ENCODE assay signal across 24 mouse cellular contexts in genomic region chr4:136004107-136004675, GRCm38 (mm10). TPM values are rescaled to one million over a fixed set of nuclear protein-coding genes. Genes with fewer than 3 reads are reported as not detected.
A peak's percentile ranks its signal among the peaks of the same experiment; 100 is the strongest.
DNase-seq lines count a peak whose midpoint lies in the region; ATAC-seq lines count a peak whose summit lies in the region.
"Had no signal": no experiment of that assay in that cellular context is flagged by ENCODE, and none has a peak within 500 bp of the region (broad histone marks: within the 10 kb centered on the region; RNA-seq: fewer than 3 reads in every experiment).

No protein-coding gene starts in this region.

- H3K4me3 ChIP-seq in midbrain, embryonic 11.5 days (ENCODE audit: low read depth, low read length): no peak overlapping the region
- no peak overlapping the region for H3K4me3 ChIP-seq in midbrain, embryonic 10.5 days
- H3K4me3 ChIP-seq in forebrain, embryonic 10.5 days: no peak overlapping the region
- H3K4me3 ChIP-seq: forebrain, embryonic 12.5 days; forebrain, embryonic 15.5 days; heart, adult 2 months had no signal

- DNase-seq in adrenal gland, adult (ENCODE audit: inconsistent age in 2 of 2, low spot score in 1 of 2): peak; percentile 59 to 77
- no peak for DNase-seq in adrenal gland, postnatal 4 days (ENCODE audit: low spot score in 2 of 2)
- DNase-seq in adrenal gland, postnatal 14 days: peak; percentile 52
- DNase-seq in adrenal gland, postnatal 25 days: no peak
- peak; percentile 26 for DNase-seq in midbrain, embryonic 11.5 days (ENCODE audit: low spot score, missing footprints)
- DNase-seq in midbrain, embryonic 10.5 days (ENCODE audit: low spot score): no peak
- DNase-seq in forebrain, embryonic 10.5 days (ENCODE audit: extremely low spot score, low spot score): no peak
- DNase-seq: cerebellum, adult 18-20 months; cerebellum, adult 9-10 months; cerebellum, postnatal 14 days; gastrocnemius, postnatal 25 days; heart, adult 2 months; heart, postnatal 10 days; heart, postnatal 4 days; kidney, adult 18-20 months had no signal

- no peaks in the 10 kb centered on the region for H3K27me3 ChIP-seq in midbrain, embryonic 11.5 days (ENCODE audit: control insufficient read depth, insufficient read depth, low read length)
- H3K27me3 ChIP-seq in midbrain, embryonic 10.5 days (ENCODE audit: low read depth, poor library complexity, severe bottlenecking): no peaks in the 10 kb centered on the region
- H3K27me3 ChIP-seq in forebrain, embryonic 10.5 days (ENCODE audit: poor library complexity, severe bottlenecking): no peaks in the 10 kb centered on the region
- H3K27me3 ChIP-seq: forebrain, embryonic 12.5 days; forebrain, embryonic 15.5 days; Patski had no signal

- no peak overlapping the region for H3K9ac ChIP-seq in midbrain, embryonic 11.5 days (ENCODE audit: low read length)
- H3K9ac ChIP-seq: forebrain, embryonic 12.5 days; forebrain, embryonic 15.5 days; hindbrain, embryonic 14.5 days had no signal

- H3K27ac ChIP-seq in midbrain, embryonic 11.5 days (ENCODE audit: low read depth, low read length): no peak overlapping the region
- no peak overlapping the region for H3K27ac ChIP-seq in midbrain, embryonic 10.5 days (replicated peaks)
- H3K27ac ChIP-seq in forebrain, embryonic 10.5 days: no peak overlapping the region
- H3K27ac ChIP-seq: forebrain, embryonic 12.5 days; forebrain, embryonic 15.5 days; heart, adult 2 months; hindbrain, embryonic 14.5 days; hindbrain, postnatal 0 days had no signal

- WGBS in midbrain, embryonic 11.5 days: 92% methylated on average over 5 of the region's 5 CpGs
- 94% methylated on average over 5 of the region's 5 CpGs for WGBS in midbrain, embryonic 10.5 days
- WGBS in forebrain, embryonic 10.5 days: 88% methylated on average over 5 of the region's 5 CpGs

- H3K36me3 ChIP-seq in midbrain, embryonic 11.5 days (ENCODE audit: control insufficient read depth, insufficient read depth, low read length): peaks cover 36% of the 10 kb centered on the region
- peaks cover 82% of the 10 kb centered on the region for H3K36me3 ChIP-seq in midbrain, embryonic 10.5 days
- peaks cover 82% of the 10 kb centered on the region for H3K36me3 ChIP-seq in forebrain, embryonic 10.5 days (replicated peaks)

- no peak overlapping the region for H3K4me2 ChIP-seq in midbrain, embryonic 11.5 days
- H3K4me2 ChIP-seq: forebrain, embryonic 12.5 days; forebrain, embryonic 15.5 days; heart, embryonic 11.5 days; hindbrain, embryonic 14.5 days had no signal

- no peaks in the 10 kb centered on the region for H3K4me1 ChIP-seq in midbrain, embryonic 11.5 days (ENCODE audit: control insufficient read depth, insufficient read depth, low read length)
- no peaks in the 10 kb centered on the region for H3K4me1 ChIP-seq in midbrain, embryonic 10.5 days
- no peaks in the 10 kb centered on the region for H3K4me1 ChIP-seq in forebrain, embryonic 10.5 days
- H3K4me1 ChIP-seq: forebrain, embryonic 12.5 days; forebrain, embryonic 15.5 days had no signal

- H3K9me3 ChIP-seq in midbrain, embryonic 11.5 days (ENCODE audit: control insufficient read depth, low read length): no peaks in the 10 kb centered on the region
- no peaks in the 10 kb centered on the region for H3K9me3 ChIP-seq in midbrain, embryonic 10.5 days (replicated peaks)
- no peaks in the 10 kb centered on the region for H3K9me3 ChIP-seq in forebrain, embryonic 10.5 days
- H3K9me3 ChIP-seq: forebrain, embryonic 12.5 days; forebrain, embryonic 15.5 days had no signal

- ATAC-seq in midbrain, embryonic 11.5 days (ENCODE audit: low FRiP score): no peak
- peak; percentile 74; the same call in 1 of the 2 replicates for ATAC-seq in megakaryocyte-erythroid progenitor cell, adult 5-6 weeks (replicated peaks; ENCODE audit: low FRiP score, low TSS enrichment, poor library complexity, severe bottlenecking)
- ATAC-seq: forebrain, embryonic 15.5 days; hindbrain, postnatal 0 days; inflammation-experienced regulatory T-cells, adult 6 months; intestine, embryonic 16.5 days; Patski had no signal

RNA-seq across cellular contexts. Expression of gene Pithd1, which starts 17.1 kb away (rescaled TPM):
- 10 to 100 TPM; 35.2 to 39.2 TPM for total RNA-seq in adrenal gland, postnatal 4 days (2021)
- 27.1 and 33.8 TPM in 2 replicates for total RNA-seq in adrenal gland, postnatal 14 days (2021)
- 30.8 and 33.2 TPM in 2 replicates for total RNA-seq in adrenal gland, postnatal 25 days (2021)
- polyA plus RNA-seq in midbrain, embryonic 11.5 days (2014; fragmentation: Nextera tagmentation; extraction: Ambion mirVana): 64.8 and 65.8 TPM in 2 replicates
- polyA plus RNA-seq in midbrain, embryonic 10.5 days (2016; fragmentation: Nextera tagmentation; extraction: Ambion mirVana): 66.3 and 69.6 TPM in 2 replicates
- 42.5 and 52.7 TPM in 2 replicates for total RNA-seq in megakaryocyte-erythroid progenitor cell, adult 5-6 weeks (2014; fragmentation: Nextera tagmentation)
- 31.3 and 34.5 TPM in 2 replicates for total RNA-seq in megakaryocyte-erythroid progenitor cell, adult 5-6 weeks (2017)
- polyA plus RNA-seq in forebrain, embryonic 10.5 days (2016; fragmentation: Nextera tagmentation; extraction: Ambion mirVana): 73.6 and 75.8 TPM in 2 replicates

RNA-seq across cellular contexts. Expression of gene Eloa, which starts 17.4 kb away (rescaled TPM):
- total RNA-seq in adrenal gland, postnatal 4 days (2021): 10 to 100 TPM; 50.6 to 50.7 TPM
- total RNA-seq in adrenal gland, postnatal 14 days (2021): 42.6 and 42.7 TPM in 2 replicates
- total RNA-seq in adrenal gland, postnatal 25 days (2021): 40.8 and 42.3 TPM in 2 replicates
- polyA plus RNA-seq in midbrain, embryonic 11.5 days (2014; fragmentation: Nextera tagmentation; extraction: Ambion mirVana): 42.8 and 43.6 TPM in 2 replicates
- polyA plus RNA-seq in midbrain, embryonic 10.5 days (2016; fragmentation: Nextera tagmentation; extraction: Ambion mirVana): 34.7 and 36.1 TPM in 2 replicates
- 41.0 and 41.3 TPM in 2 replicates for total RNA-seq in megakaryocyte-erythroid progenitor cell, adult 5-6 weeks (2014; fragmentation: Nextera tagmentation)
- total RNA-seq in megakaryocyte-erythroid progenitor cell, adult 5-6 weeks (2017): 48.9 and 51.8 TPM in 2 replicates
- 35.2 and 36.7 TPM in 2 replicates for polyA plus RNA-seq in forebrain, embryonic 10.5 days (2016; fragmentation: Nextera tagmentation; extraction: Ambion mirVana)

RNA-seq across cellular contexts. Expression of gene Lypla2, which starts 31.8 kb away (rescaled TPM):
- total RNA-seq in adrenal gland, postnatal 4 days (2021): 10 to 100 TPM; 64.7 to 65.4 TPM
- total RNA-seq in adrenal gland, postnatal 14 days (2021): 57.2 and 63.9 TPM in 2 replicates
- 66.4 and 74.3 TPM in 2 replicates for total RNA-seq in adrenal gland, postnatal 25 days (2021)
- 136 and 144 TPM in 2 replicates for polyA plus RNA-seq in midbrain, embryonic 11.5 days (2014; fragmentation: Nextera tagmentation; extraction: Ambion mirVana)
- 214 and 220 TPM in 2 replicates for polyA plus RNA-seq in midbrain, embryonic 10.5 days (2016; fragmentation: Nextera tagmentation; extraction: Ambion mirVana)
- 45.2 and 63.2 TPM in 2 replicates for total RNA-seq in megakaryocyte-erythroid progenitor cell, adult 5-6 weeks (2014; fragmentation: Nextera tagmentation)
- 13.7 and 17.5 TPM in 2 replicates for total RNA-seq in megakaryocyte-erythroid progenitor cell, adult 5-6 weeks (2017)
- 204 and 210 TPM in 2 replicates for polyA plus RNA-seq in forebrain, embryonic 10.5 days (2016; fragmentation: Nextera tagmentation; extraction: Ambion mirVana)

RNA-seq across cellular contexts. Expression of gene Gale, which starts 40.7 kb away (rescaled TPM):
- 10 to 100 TPM; 17.7 to 24.6 TPM for total RNA-seq in adrenal gland, postnatal 4 days (2021)
- 16.4 and 16.6 TPM in 2 replicates for total RNA-seq in adrenal gland, postnatal 14 days (2021)
- total RNA-seq in adrenal gland, postnatal 25 days (2021): 13.0 and 15.7 TPM in 2 replicates
- 25.6 and 27.0 TPM in 2 replicates for polyA plus RNA-seq in midbrain, embryonic 11.5 days (2014; fragmentation: Nextera tagmentation; extraction: Ambion mirVana)
- polyA plus RNA-seq in midbrain, embryonic 10.5 days (2016; fragmentation: Nextera tagmentation; extraction: Ambion mirVana): 47.2 and 47.6 TPM in 2 replicates
- 13.8 and 22.1 TPM in 2 replicates for total RNA-seq in megakaryocyte-erythroid progenitor cell, adult 5-6 weeks (2014; fragmentation: Nextera tagmentation)
- 6.5 and 8.1 TPM in 2 replicates for total RNA-seq in megakaryocyte-erythroid progenitor cell, adult 5-6 weeks (2017)
- 39.7 and 41.0 TPM in 2 replicates for polyA plus RNA-seq in forebrain, embryonic 10.5 days (2016; fragmentation: Nextera tagmentation; extraction: Ambion mirVana)

RNA-seq across cellular contexts. Expression of gene Rpl11, which starts 49.0 kb away (rescaled TPM):
- total RNA-seq in adrenal gland, postnatal 4 days (2021): 100 to 1,000 TPM; 700 to 707 TPM
- 722 and 781 TPM in 2 replicates for total RNA-seq in adrenal gland, postnatal 14 days (2021)
- total RNA-seq in adrenal gland, postnatal 25 days (2021): 605 and 780 TPM in 2 replicates
- 333 and 390 TPM in 2 replicates for polyA plus RNA-seq in midbrain, embryonic 11.5 days (2014; fragmentation: Nextera tagmentation; extraction: Ambion mirVana)
- polyA plus RNA-seq in midbrain, embryonic 10.5 days (2016; fragmentation: Nextera tagmentation; extraction: Ambion mirVana): 407 and 486 TPM in 2 replicates
- total RNA-seq in megakaryocyte-erythroid progenitor cell, adult 5-6 weeks (2014; fragmentation: Nextera tagmentation): 1,812 and 1,837 TPM in 2 replicates
- total RNA-seq in megakaryocyte-erythroid progenitor cell, adult 5-6 weeks (2017): 1,215 and 1,345 TPM in 2 replicates
- polyA plus RNA-seq in forebrain, embryonic 10.5 days (2016; fragmentation: Nextera tagmentation; extraction: Ambion mirVana): 485 and 525 TPM in 2 replicates

Comparison
In these comparisons a context has a peak if more than half of its experiments do, and no peak if none do; other contexts are left out.
1. DNase-seq: peak in adrenal gland, adult (2 of 2), adrenal gland, postnatal 14 days (single experiment) and midbrain, embryonic 11.5 days (single experiment); none in adrenal gland, postnatal 4 days (0 of 2), adrenal gland, postnatal 25 days (single experiment), midbrain, embryonic 10.5 days (single experiment) and forebrain, embryonic 10.5 days (single experiment).